Mouse (Mus musculus): ENCODE data around the gene Max. TPM values are rescaled to one million over a fixed set of nuclear protein-coding genes. Genes with fewer than 3 reads are reported as not detected.

Max gene
- polyA plus RNA-seq, 1 experiment, result 101 TPM

DNA sequence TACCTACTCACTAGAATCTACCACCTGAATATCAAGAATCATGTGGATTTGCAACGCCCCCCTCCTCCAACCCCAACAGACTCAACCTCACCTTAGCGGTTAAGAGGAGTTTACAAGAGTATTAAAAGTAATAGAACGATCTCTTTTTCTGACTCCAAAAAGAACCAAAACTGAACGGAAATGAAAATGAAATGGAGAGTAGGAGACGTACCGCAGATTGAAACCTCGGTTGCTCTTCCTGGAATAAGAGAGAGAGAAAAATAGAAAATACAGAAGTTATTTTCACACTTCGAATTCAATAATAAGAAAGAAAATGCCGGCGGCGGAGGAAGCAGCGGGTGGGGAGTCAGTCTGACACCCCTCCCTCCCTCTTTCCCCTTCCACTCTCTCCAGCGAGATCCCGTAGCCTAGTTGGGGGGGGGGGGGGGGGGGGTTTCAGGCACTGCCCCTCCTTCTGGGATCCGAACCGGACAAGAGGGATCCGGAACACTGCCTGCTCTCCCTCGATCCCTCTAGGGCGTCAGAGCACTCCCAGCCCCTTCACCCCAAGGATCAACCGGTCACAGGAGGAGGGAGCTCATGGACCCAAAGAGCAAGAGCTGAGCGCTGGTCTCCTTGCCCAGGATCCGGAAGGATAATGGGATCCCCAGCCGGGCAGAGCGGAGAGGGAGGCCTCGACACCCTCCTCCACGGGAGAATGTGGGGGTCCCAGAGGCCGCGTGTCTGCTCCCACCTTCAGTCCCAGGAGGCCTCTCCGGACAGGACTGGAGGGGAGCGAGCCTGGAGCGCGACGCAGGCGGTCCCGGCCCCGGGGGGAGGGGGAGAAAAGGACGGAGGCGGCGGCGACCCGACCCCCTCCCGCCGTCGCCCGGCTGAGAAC is 709 bp downstream of the Max start:
- Histone ChIP-seq H3K4me1 (ENCODE audit: control insufficient read depth, insufficient read depth, low read length) (no peaks in the 10 kb centered on the region), H3K27me3 (ENCODE audit: control insufficient read depth, insufficient read depth, low read length, poor library complexity, severe bottlenecking) (no peaks in the 10 kb centered on the region), H3K27ac (ENCODE audit: insufficient read depth, low read length) (no peak overlapping the region), H3K9me3 (replicated peaks; ENCODE audit: control insufficient read depth, insufficient read depth, low read length, poor library complexity, severe bottlenecking) (no peaks in the 10 kb centered on the region), H3K9ac (ENCODE audit: low read depth, poor library complexity, severe bottlenecking) (peak overlapping the region; percentile 86), H3K36me3 (ENCODE audit: control insufficient read depth, insufficient read depth, low read length, poor library complexity, severe bottlenecking) (peaks cover 22% of the 10 kb centered on the region), H3K4me3 (ENCODE audit: low read depth, low read length) (peak overlapping the region; percentile 73)
- TF ChIP-seq CTCF (IDR thresholded peaks at IDR 0.05; ENCODE audit: low read depth, low read length) (no peak), POLR2A (IDR thresholded peaks at IDR 0.05; ENCODE audit: insufficient read depth, low read length) (no peak), EP300 (IDR thresholded peaks at IDR 0.05; ENCODE audit: insufficient read depth, low read depth, low read length) (no peak)

DNA sequence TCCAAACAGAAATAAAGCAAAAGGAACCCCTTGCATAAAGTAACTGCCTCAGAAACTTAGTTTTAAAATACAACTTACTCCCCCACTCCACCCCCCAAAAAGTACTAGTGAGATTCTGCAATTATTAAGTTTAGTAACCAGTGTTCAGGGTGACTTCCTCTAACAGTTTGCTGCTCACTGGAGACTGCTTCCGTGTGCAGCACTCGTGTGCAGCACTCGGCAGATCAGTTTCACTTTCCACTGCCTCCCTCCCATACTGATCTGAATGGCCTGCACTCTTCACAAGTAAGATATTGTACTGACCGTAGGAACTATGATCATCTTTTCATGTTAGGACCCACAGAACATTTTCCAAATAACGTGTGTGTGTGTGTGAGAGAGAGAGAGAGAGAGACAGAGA is 4.3 kb downstream of the Max start:
- Histone ChIP-seq H3K9me3 (replicated peaks; ENCODE audit: control insufficient read depth, insufficient read depth, low read length, poor library complexity, severe bottlenecking) (no peaks in the 10 kb centered on the region), H3K27ac (ENCODE audit: insufficient read depth, low read length) (no peak overlapping the region), H3K9ac (ENCODE audit: low read depth, poor library complexity, severe bottlenecking) (no peak overlapping the region), H3K36me3 (ENCODE audit: control insufficient read depth, insufficient read depth, low read length, poor library complexity, severe bottlenecking) (peaks cover 49% of the 10 kb centered on the region), H3K4me1 (ENCODE audit: control insufficient read depth, insufficient read depth, low read length) (no peaks in the 10 kb centered on the region), H3K27me3 (ENCODE audit: control insufficient read depth, insufficient read depth, low read length, poor library complexity, severe bottlenecking) (no peaks in the 10 kb centered on the region), H3K4me3 (ENCODE audit: low read depth, low read length) (no peak overlapping the region)
- TF ChIP-seq EP300 (IDR thresholded peaks at IDR 0.05; ENCODE audit: insufficient read depth, low read depth, low read length) (no peak), POLR2A (IDR thresholded peaks at IDR 0.05; ENCODE audit: insufficient read depth, low read length) (no peak), CTCF (IDR thresholded peaks at IDR 0.05; ENCODE audit: low read depth, low read length) (no peak)

DNA sequence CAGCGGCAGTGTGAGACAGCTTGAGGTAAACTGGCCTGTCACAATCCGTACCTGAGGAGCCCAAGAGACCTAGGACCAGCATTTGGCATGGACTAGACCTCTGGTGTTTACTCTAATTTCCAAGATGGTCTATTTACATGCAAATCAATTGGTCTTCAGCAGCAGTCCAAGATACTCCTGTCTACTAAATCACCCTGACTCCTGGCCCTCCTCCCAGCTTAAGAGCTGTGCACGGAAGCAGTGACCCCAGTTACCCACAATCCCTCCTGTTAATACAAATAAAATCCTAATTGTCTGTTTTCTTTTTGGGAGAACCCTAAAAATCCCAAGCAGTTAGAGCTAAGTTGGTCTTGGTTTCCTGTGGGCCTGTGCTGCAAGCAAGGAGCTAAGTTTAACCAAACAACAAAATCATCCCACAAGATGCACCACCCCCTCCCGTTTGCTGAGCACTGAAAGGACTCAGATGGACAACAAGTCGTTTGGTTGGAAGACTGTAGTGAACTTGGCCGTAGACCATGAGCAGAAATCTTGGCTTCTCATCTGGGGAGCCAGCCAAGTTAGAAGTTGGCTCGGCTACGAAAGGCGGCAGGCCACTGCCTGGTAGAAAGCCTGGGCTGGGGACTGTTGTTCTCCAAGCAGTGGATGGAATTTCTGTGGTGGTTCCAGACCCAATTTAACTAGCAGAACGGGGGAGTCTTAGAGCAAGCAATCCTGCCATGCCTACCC is 7.1 kb downstream of the Max start:
- Histone ChIP-seq H3K27me3 (ENCODE audit: control insufficient read depth, insufficient read depth, low read length, poor library complexity, severe bottlenecking) (no peaks in the 10 kb centered on the region), H3K9me3 (replicated peaks; ENCODE audit: control insufficient read depth, insufficient read depth, low read length, poor library complexity, severe bottlenecking) (no peaks in the 10 kb centered on the region), H3K4me1 (ENCODE audit: control insufficient read depth, insufficient read depth, low read length) (no peaks in the 10 kb centered on the region), H3K36me3 (ENCODE audit: control insufficient read depth, insufficient read depth, low read length, poor library complexity, severe bottlenecking) (peaks cover 73% of the 10 kb centered on the region), H3K27ac (ENCODE audit: insufficient read depth, low read length) (no peak overlapping the region), H3K9ac (ENCODE audit: low read depth, poor library complexity, severe bottlenecking) (no peak overlapping the region), H3K4me3 (ENCODE audit: low read depth, low read length) (no peak overlapping the region)
- no peak for TF ChIP-seq CTCF (IDR thresholded peaks at IDR 0.05; ENCODE audit: low read depth, low read length)
- no peak for TF ChIP-seq POLR2A (IDR thresholded peaks at IDR 0.05; ENCODE audit: insufficient read depth, low read length)
- no peak for TF ChIP-seq EP300 (IDR thresholded peaks at IDR 0.05; ENCODE audit: insufficient read depth, low read depth, low read length)

DNA sequence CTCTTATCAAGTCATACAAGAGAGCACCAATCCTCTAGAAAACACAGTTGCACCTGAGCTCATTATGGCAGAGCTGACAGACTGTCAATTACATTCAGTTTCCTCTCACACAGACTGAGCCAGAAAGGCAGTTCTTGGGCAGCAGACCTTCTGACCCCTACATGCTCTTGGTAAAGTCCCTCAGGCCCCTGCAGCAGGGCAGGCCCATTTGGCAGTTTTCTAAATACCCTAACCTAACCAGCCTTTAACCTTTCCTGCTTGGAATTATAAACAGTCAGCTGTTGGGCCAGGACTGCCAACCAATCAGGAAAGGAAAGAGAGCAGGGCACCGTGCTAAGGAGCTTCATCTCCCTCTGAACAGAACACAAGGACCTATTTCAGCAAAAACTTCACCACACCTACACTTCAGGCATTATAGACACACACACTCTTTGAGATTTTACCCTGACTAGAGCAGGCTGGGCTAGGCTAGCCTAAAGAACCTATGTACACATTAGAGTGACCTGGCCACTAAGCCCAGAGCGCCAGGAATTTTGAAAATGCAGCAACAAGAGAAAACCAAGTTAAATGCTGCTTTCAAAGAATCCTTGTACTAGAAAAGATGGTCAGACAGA is 8.1 kb downstream of the Max start:
- Histone ChIP-seq H3K36me3 (ENCODE audit: control insufficient read depth, insufficient read depth, low read length, poor library complexity, severe bottlenecking) (peaks cover 77% of the 10 kb centered on the region), H3K4me3 (ENCODE audit: low read depth, low read length) (no peak overlapping the region), H3K27me3 (ENCODE audit: control insufficient read depth, insufficient read depth, low read length, poor library complexity, severe bottlenecking) (no peaks in the 10 kb centered on the region), H3K4me1 (ENCODE audit: control insufficient read depth, insufficient read depth, low read length) (no peaks in the 10 kb centered on the region), H3K9ac (ENCODE audit: low read depth, poor library complexity, severe bottlenecking) (no peak overlapping the region), H3K27ac (ENCODE audit: insufficient read depth, low read length) (no peak overlapping the region), H3K9me3 (replicated peaks; ENCODE audit: control insufficient read depth, insufficient read depth, low read length, poor library complexity, severe bottlenecking) (no peaks in the 10 kb centered on the region)
- TF ChIP-seq EP300 (IDR thresholded peaks at IDR 0.05; ENCODE audit: insufficient read depth, low read depth, low read length) (no peak), POLR2A (IDR thresholded peaks at IDR 0.05; ENCODE audit: insufficient read depth, low read length) (no peak), CTCF (IDR thresholded peaks at IDR 0.05; ENCODE audit: low read depth, low read length) (no peak)

DNA sequence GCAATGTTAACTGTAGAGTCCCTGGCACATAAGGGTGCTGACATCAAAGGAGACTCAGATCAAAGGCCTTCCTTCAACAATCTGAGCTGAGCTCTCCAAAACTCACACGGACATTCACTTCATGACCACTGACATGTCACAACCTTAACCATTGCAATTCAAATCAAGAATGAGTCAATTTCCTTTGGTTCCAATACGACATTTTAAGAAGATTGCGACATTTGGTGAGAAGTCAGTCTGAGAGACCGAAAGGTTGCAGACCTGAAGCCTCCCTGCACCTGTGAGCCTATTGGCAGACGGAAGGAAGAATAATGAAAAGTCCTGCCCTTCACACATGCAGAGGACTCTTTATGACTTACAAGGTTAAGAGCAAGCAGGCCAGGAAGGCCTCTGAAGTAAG is 11.7 kb downstream of the Max start:
- H3K27me3 ChIP-seq (ENCODE audit: control insufficient read depth, insufficient read depth, low read length, poor library complexity, severe bottlenecking), result no peaks in the 10 kb centered on the region
- H3K36me3 ChIP-seq (ENCODE audit: control insufficient read depth, insufficient read depth, low read length, poor library complexity, severe bottlenecking), result peaks cover 75% of the 10 kb centered on the region
- no peak overlapping the region for H3K4me3 ChIP-seq (ENCODE audit: low read depth, low read length)
- no peaks in the 10 kb centered on the region for H3K4me1 ChIP-seq (ENCODE audit: control insufficient read depth, insufficient read depth, low read length)
- H3K9ac ChIP-seq (ENCODE audit: low read depth, poor library complexity, severe bottlenecking), result no peak overlapping the region
- no peaks in the 10 kb centered on the region for H3K9me3 ChIP-seq (replicated peaks; ENCODE audit: control insufficient read depth, insufficient read depth, low read length, poor library complexity, severe bottlenecking)
- H3K27ac ChIP-seq (ENCODE audit: insufficient read depth, low read length), result no peak overlapping the region
- TF ChIP-seq CTCF (IDR thresholded peaks at IDR 0.05; ENCODE audit: low read depth, low read length) (no peak), POLR2A (IDR thresholded peaks at IDR 0.05; ENCODE audit: insufficient read depth, low read length) (no peak), EP300 (IDR thresholded peaks at IDR 0.05; ENCODE audit: insufficient read depth, low read depth, low read length) (no peak)

Data from ES-Bruce4 (cell line).